Mouse (Mus musculus) layer of hippocampus, postnatal 36 days (tissue): ENCODE data around the gene Olfr544. TPM values are rescaled to one million over a fixed set of nuclear protein-coding genes. Genes with fewer than 3 reads are reported as not detected.

ENCODE experiments used
- DNase-seq, 2 experiments: peaks; one replicate each; pipeline ENCODE4 v3.0.0; 2022
- total RNA-seq, 2 experiments: library from RNA; stranded (reverse); gene quantifications; 2 replicates each; pipeline ENCODE4 v1.2.3; 2021

Gene Olfr544
- total RNA-seq, 2 experiments from 2014 or later, result not detected

DNA sequence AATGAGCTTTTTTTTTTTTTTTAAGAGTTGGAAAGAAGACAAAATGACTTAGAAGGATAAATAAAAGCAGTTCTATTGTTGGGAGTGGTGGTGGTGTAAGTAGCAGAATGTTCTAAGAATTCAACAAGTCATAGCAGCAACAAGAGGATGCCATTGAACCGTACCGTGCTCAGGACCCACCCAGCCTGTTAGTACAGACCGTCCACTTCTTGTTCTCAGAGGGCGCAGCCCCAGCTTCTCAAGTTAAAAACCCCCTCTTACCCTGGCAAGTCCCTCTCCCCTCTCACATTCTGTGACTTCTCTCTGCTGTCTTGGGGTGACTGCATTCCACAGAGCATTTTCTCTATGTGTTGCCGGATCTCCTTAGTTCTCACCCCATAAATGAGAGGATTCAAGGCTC, 11.5 kb downstream of the Olfr544 start:
- DNase-seq, result no peak

DNA sequence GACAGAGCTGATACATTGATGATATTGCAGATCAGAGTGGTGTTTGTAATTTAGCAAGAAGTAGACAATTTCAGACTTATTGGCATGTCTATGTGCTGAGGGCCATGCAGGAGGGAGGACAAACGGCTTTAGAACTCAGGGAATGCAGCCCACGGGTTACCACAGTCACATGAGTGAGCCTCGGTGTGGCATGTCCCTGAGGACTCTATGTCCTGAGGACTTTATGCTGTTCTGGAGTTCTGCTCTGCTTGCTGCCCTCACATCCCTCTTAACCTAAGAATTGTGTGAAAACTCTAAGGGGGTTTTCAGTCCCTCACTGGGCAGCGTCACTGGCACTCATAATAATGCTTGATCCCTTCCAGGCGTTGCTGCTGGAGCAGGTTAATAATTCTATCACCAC, 15.4 kb downstream of the Olfr544 start:
- DNase-seq, result no peak

DNA sequence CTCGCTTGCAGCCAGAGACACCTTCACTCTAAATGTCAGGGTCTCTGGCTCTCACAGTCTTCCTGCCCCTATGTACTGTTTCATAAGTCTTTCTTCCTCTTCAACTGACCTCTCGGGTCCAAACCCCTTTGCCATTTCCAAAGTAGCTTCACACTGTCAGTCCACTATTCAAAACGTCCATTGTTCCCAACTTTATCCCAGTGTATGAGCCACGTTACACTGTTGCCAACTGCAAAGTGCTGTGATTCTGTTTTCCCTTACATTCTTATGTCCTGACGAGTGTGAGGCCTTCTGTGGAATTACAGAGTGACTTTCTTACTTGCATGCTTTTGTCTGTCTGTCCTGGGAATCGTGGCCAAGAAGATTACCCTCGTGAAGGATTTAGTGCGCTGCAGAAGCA, 20.5 kb downstream of the Olfr544 start:
- no peak for DNase-seq

DNA sequence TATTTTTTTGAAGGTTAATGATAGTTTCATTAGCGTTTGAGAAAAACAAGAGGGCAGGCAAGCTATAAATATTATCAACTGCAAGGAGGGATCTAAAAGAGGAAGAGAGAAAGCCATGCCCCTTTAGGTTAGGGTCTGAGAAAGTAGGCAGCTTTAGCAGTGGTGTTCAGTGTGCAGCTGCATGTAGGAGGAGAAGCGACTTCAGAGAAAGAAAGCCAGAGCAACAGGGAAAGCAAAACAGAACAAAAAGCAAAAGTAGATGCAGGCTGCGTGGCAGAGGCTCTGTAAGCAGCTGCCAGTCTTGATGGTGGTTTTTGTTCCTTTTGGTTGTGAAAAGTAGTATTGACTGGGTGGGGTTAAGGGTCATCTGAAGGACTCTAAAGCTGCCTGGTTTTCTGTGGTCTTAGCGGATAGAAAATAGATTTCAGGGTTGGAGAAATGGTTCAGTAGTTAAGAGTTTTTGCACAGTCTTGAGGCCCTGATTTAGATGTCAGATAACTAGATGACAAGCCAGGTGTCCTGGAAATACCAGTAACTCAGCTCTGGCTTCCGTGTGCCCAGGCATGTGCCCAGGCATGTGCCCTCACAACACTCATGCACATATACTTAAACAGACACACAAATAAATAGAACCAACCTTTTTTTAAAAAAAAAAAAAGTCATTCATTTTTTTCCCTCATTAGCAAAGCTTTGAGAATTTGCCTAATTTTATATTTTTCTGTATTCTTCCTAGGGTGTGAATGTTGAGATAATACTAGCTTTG, 29.3 kb downstream of the Olfr544 start:
- DNase-seq, result no peak

DNA sequence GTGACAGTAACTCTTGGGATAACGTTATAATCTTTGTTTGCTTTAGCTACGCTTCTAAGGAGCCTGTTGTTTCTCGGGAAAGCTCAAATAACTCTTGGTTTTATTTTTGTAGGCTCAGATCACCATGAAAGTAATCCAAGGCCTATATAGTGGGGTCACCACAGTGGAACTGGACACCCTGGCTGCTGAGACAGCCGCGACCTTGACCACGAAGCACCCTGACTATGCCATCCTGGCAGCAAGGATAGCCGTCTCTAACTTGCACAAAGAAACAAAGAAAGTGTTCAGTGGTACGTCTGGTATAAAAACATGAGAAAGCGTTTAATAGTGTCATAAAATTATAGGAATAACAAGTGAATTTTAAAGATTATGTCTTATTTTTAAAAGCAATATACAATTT, 41.7 kb downstream of the Olfr544 start:
- no peak for DNase-seq

DNA sequence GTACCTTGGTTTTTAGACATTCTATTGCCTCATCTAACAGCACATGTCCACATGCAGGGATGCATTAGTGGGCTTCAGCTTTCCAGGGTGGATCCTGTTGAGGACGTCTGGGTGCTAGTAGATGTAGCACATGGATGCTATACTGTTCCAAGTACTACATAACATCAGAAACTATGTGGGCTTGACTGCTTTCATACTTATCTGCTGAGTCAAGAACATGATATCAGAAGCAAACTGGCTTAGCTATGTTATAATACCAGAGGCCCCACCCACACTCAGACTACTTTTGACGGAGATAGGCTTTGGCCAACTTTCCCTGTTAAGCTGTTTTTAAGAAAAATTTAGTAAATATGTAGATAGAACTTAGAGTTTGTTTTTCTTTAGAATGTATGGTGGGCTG, 43.8 kb downstream of the Olfr544 start:
- DNase-seq, result no peak

DNA sequence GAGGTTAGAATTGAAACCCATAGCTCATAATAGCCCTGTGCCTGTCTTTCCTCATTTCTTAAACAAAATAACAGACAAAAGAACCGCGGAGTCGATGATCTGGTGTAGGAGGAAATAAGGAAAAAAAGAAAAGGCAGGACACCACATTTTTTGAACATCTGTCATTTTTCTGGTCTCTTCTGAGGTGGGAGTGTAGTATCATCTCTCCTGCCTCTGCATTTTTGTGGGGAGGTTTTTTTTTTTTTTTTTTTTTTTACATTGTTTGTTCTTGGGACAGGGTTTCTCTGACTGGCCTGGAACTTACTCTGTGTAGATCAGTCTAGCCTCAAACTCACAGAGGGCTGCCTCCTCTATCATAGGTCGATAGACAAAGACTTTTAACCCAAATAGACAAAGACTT, 45.7 kb downstream of the Olfr544 start:
- DNase-seq, result no peak

DNA sequence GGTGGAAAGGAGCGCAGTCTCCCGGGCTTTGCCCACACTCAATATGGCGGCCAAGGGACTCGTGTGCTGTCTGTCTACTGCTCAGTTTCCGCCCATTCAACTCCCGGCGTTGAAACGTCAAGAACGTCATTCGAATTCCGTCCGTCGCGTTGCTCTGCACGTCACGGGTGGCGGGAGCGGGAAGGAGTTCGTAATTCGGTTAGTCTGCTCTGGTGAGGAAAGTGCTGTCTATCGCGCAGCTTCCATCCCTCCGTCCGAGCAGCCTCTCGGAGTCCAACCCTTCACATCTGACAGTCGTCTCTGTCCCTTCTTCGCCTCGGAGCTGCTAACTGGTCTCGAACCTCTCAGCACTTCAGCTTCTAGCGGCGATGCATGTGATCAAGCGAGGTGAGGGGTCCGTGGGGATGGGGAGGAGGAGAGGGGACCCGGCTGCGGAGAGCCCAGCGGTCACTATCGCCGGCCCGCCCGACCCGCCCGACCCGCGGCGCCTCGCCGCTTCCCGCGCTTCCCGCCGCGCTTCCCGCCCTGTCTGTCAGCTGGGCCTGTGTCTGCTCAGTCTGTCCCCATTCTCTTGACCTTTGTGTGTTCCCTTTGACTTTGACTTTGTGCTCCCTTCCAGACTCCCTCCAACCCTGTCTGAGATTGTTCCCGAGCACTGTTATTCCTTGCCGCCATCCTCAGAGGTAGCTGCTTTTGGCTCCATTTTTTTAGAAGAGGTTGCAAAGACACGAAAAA, 46.3 kb downstream of the Olfr544 start, which contains the start of gene Rrm1:
Gene Rrm1, plus strand, starts transcription at position 39 of the 735 bp plus-strand sequence.
- DNase-seq, result peak; percentile 96 to 98

DNA sequence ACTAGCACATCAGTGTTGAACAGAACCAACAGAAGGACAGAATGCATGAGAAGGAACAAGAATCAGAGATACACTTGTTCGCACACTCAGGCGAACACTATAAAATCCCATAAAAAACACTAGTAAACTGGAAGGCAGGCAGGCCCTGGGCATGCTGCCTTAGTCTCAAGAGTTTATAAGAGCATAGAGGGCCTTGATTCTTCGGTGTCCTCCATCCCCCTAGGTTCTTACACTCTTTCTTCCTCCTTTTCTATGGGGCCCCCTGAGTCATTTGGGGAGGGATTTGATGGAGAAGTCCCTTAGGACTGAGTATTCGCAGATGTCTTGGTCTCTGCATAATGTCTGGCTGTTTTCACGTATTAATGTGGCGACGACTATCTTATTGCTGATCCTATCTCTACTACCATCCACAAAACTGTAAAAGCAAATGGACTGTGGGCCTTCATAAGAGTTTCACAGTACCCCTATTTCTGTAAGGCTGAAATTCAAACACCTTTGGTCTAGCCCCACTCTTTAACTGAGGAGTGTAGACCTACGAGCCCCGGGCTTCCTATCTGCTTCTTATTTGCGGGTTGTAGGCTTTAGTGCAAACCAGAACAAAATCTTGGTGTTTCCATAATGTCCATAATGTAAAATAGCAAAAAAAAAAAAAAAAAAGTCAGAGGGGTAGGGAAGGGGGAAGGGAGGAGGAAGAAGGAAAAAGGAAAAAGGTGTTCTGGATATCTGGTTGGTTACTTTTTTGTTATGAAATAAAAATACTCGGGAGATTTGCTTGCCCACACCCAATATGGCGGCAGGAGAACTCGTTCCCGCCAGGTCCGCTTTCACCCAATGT, 47.1 kb downstream of the Olfr544 start:
- no peak for DNase-seq

DNA sequence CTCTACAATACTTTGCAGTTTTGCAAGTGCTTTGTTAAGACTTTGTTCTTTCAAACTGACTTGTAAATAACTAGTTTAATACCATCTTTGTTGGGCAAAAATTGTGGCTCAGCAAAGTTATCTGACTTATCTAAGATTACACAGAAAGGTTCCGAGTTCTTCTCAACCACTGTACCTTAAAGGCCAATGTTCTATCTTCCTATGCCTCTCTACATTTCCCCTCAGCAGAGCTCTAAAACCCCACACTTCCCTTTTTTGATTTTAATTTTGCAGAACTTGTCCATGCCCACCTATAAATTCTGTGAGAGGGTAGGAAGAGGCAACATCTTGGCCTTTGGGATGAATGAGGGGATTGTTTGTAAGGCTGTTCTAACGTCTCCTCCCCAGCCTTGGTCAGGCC, 53.8 kb downstream of the Olfr544 start:
- DNase-seq, result no peak

Other genes with a start within 250 kb of the Olfr544 start
- 10 to 100 TPM; 23.9 to 29.4 TPM for gene Rhog, start 232.3 kb downstream of the Olfr544 start, total RNA-seq
- gene Stim1, start 220.5 kb downstream of the Olfr544 start, total RNA-seq, result 10 to 100 TPM; 66.1 to 67.8 TPM
- 10 to 100 TPM in 1 of 2 experiments, 1 to 10 TPM in 1; 9.8 to 11.4 TPM for gene Rrm1, start 46.6 kb downstream of the Olfr544 start, total RNA-seq
- gene Olfr543, start 6.6 kb downstream of the Olfr544 start, total RNA-seq, result not detected
- not detected for gene Olfr545, start 11.3 kb upstream of the Olfr544 start, total RNA-seq
- not detected for gene Olfr547, start 46.4 kb upstream of the Olfr544 start, total RNA-seq
- gene Olfr548-ps1, start 52.6 kb upstream of the Olfr544 start, total RNA-seq, result not detected
- gene Olfr549, start 61.6 kb upstream of the Olfr544 start, total RNA-seq, result not detected
- gene Trim21, start 77.2 kb upstream of the Olfr544 start, total RNA-seq, result 1 to 10 TPM; 2.7 to 3.1 TPM
- gene Olfr550, start 83.1 kb upstream of the Olfr544 start, total RNA-seq, result 1 to 10 TPM; 2.1 to 3.0 TPM
- not detected for gene Olfr551, start 103.6 kb upstream of the Olfr544 start, total RNA-seq
- under 1 TPM in 1 of 2 experiments, not detected in 1; 0.15 TPM for gene Olfr552, start 109.5 kb upstream of the Olfr544 start, total RNA-seq
- not detected for gene Olfr553, start 129.9 kb upstream of the Olfr544 start, total RNA-seq
- gene Olfr554, start 150.1 kb upstream of the Olfr544 start, total RNA-seq, result not detected
- gene Olfr555, start 170.5 kb upstream of the Olfr544 start, total RNA-seq, result not detected
- gene Olfr556, start 176.6 kb upstream of the Olfr544 start, total RNA-seq, result under 1 TPM in 1 of 2 experiments, not detected in 1; 0.25 TPM
- 1 to 10 TPM; 7.1 to 8.4 TPM for gene Trim68, start 199.0 kb upstream of the Olfr544 start, total RNA-seq
- under 1 TPM in 1 of 2 experiments, not detected in 1; 0.56 TPM for gene Olfr557, start 207.6 kb upstream of the Olfr544 start, total RNA-seq
- gene Olfr558, start 213.9 kb upstream of the Olfr544 start, total RNA-seq, result under 1 TPM; 0.47 to 0.51 TPM
- gene Olfr33, start 230.8 kb upstream of the Olfr544 start, total RNA-seq, result not detected
- gene Olfr559, start 239.2 kb upstream of the Olfr544 start, total RNA-seq, result not detected